Mouse (Mus musculus) gastrocnemius, adult 18-20 months (tissue): ENCODE measurements around the gene Rcor2. TPM values are rescaled to one million over a fixed set of nuclear protein-coding genes. Genes with fewer than 3 reads are reported as not detected.

Source experiments
- DNase-seq: peaks from one replicate; pipeline ENCODE4 v3.0.0; 2021; ENCODE audit warnings: low spot score
- total RNA-seq, 2 experiments: library from RNA; stranded (reverse); gene quantifications; 2 replicates each; pipeline ENCODE4 v1.2.3; 2021

Gene Rcor2
- total RNA-seq, 2 experiments from 2014 or later: 2.2 to 2.7 TPM

DNA sequence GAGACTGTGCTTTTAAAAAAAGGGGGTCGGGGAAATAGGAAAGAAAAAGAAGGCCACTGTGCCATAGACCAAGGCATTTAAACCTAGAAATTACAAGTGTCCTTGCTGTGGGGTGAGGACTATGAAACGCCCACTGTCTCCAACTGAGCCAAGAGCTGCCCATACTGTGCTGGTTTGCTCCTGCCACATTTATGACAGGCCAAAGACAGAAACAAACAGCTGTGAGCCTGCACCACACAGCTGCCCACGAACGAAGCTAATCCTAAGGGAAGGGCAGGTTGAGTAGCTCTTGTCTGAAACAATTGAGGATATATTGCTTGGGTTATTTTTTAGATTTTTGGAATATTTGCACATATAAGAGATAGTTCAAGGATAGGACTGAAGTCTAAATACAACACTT is 49.7 kb downstream of the Rcor2 start:
- no peak for DNase-seq

- no peak for DNase-seq
Observed at GRCm38 (mm10) chr19:7317716-7318115, 50.6 kb downstream of the Rcor2 start.

DNA sequence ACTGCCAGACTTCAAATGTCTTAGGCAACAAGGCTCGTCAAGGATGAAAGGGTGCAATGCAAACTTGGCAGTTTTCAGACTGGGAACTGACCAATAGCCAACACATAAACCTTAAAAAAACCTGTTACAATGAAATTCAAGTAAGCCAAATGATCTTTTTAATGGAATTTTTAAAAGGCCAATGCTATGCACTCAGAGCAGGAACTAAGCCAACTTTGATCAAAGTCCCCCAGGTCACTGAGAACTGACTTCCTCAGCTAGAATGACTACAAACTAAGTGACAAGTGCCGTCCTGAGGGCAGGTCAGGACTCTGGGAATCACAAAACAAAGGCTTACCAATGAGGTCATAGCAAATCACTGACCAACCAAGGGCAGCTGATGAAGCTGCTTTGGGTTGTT is 53.1 kb downstream of the Rcor2 start:
- no peak for DNase-seq

- no peak for DNase-seq
Observed at GRCm38 (mm10) chr19:7321391-7321790, 54.3 kb downstream of the Rcor2 start.

Other genes starting within 250 kb of the Rcor2 start
- under 1 TPM; 0.64 to 0.93 TPM for gene Fermt3, start 247.9 kb upstream of the Rcor2 start, total RNA-seq
- 10 to 100 TPM; 89.7 to 98.5 TPM for gene Stip1, start 227.4 kb upstream of the Rcor2 start, total RNA-seq
- gene Macrod1, start 210.5 kb upstream of the Rcor2 start, total RNA-seq: 100 to 1,000 TPM; 276 to 311 TPM
- 1 to 10 TPM; 1.1 to 1.9 TPM for gene Flrt1, start 161.6 kb upstream of the Rcor2 start, total RNA-seq
- gene Otub1, start 61.0 kb upstream of the Rcor2 start, total RNA-seq: 10 to 100 TPM; 50.8 to 57.0 TPM
- gene Cox8a, start 49.7 kb upstream of the Rcor2 start, total RNA-seq: 100 to 1,000 TPM in 1 of 2 experiments, 10 to 100 TPM in 1; 72.3 to 102 TPM
- gene Naa40, start 26.1 kb upstream of the Rcor2 start, total RNA-seq: 10 to 100 TPM; 11.6 to 12.2 TPM
- gene Mark2, start 74.5 kb downstream of the Rcor2 start, total RNA-seq: 10 to 100 TPM; 34.4 to 39.5 TPM
- gene Spindoc, start 115.7 kb downstream of the Rcor2 start, total RNA-seq: 1 to 10 TPM; 7.4 to 9.0 TPM
- 1 to 10 TPM; 3.1 to 4.8 TPM for gene 2700081O15Rik, start 150.3 kb downstream of the Rcor2 start, total RNA-seq
- 10 to 100 TPM; 27.4 to 33.9 TPM for gene Rtn3, start 216.0 kb downstream of the Rcor2 start, total RNA-seq
- gene Atl3, start 226.7 kb downstream of the Rcor2 start, total RNA-seq: 1 to 10 TPM; 6.1 to 7.2 TPM